In the genomic region with DNA sequence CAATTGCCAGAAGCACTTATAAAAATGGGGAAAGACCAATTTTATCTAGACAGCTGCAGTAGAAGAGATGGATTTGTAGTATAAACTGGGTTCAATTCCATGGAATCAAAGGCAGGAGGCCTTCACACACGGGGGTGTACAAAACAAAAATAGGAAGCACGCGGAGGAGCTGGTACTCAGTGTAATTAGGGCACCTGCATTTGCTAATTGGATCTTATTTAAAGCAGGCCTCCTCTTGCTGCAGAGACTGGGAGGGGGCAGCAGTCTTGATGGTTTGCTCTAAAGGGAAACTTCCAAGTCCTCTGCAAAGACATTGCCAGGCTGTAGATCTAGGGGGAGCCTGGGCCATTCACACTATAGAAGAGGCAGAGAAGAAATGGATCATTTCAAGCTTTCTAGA, we compare ENCODE assay signal across 15 mouse cellular contexts.
DNase-seq lines count a peak whose midpoint lies in the region; ATAC-seq and TF ChIP-seq lines count a peak whose summit lies in the region.
"Had no signal": no experiment of that assay in that cellular context is flagged by ENCODE, and none has a peak within 500 bp of the region (broad histone marks: within the 10 kb centered on the region; RNA-seq: fewer than 3 reads in every experiment).

No protein-coding gene starts in this region.

- TF ChIP-seq CTCF in brain, embryonic 14.5 days (IDR thresholded peaks at IDR 0.05; ENCODE audit: borderline replicate concordance, extremely low read depth, insufficient read depth, insufficient read length), result no peak

- intact Hi-C loops in left cerebral cortex, postnatal 25 days (cut with DNase I), result loop anchor here (5.0 kb wide), 1 partner anchor 189 kb away; no protein-coding TSS in a partner anchor

- no peak for DNase-seq in frontal cortex, postnatal 10 days (ENCODE audit: low spot score in 2 of 2)
- DNase-seq in left cerebral cortex, adult 18-20 months (ENCODE audit: low spot score in 2 of 2), result peak; percentile 4 to 17
- no peak for DNase-seq in left cerebral cortex, adult 11 months (ENCODE audit: low spot score)
- DNase-seq in brain, embryonic 14.5 days (ENCODE audit: low read depth), result peak; percentile 69
- peak; percentile 8 to 49 for DNase-seq in left cerebral cortex, postnatal 25 days (ENCODE audit: low spot score in 2 of 2)
- DNase-seq: cerebellum, postnatal 14 days; gastrocnemius, postnatal 25 days; heart, postnatal 4 days; kidney, adult 18-20 months; kidney, postnatal 4 days had no signal

- no peak for TF ChIP-seq POLR2A in brain, embryonic 14.5 days (IDR thresholded peaks at IDR 0.05; ENCODE audit: borderline replicate concordance, extremely low read depth, insufficient read depth, insufficient read length, poor library complexity, severe bottlenecking)

- peak; percentile 78 for ATAC-seq in frontal cortex, adult (ENCODE audit: low TSS enrichment)
- ATAC-seq in granulocyte monocyte progenitor cell, adult 5-6 weeks (replicated peaks; ENCODE audit: poor library complexity, severe bottlenecking), result no peak
- ATAC-seq: inflammation-experienced regulatory T-cells, adult 6 months; midbrain, embryonic 15.5 days; Patski had no signal

Comparison
In these comparisons a context has a peak if more than half of its experiments do, and no peak if none do; other contexts are left out.
1. DNase-seq: peak in left cerebral cortex, adult 18-20 months (2 of 2), brain, embryonic 14.5 days (single experiment) and left cerebral cortex, postnatal 25 days (2 of 2); none in frontal cortex, postnatal 10 days (0 of 2) and left cerebral cortex, adult 11 months (single experiment).